Mouse (Mus musculus): Measurements from ENCODE around the gene Il1rap. TPM values are rescaled to one million over a fixed set of nuclear protein-coding genes. Genes with fewer than 3 reads are reported as not detected.

Il1rap gene
- polyA plus RNA-seq, 1 experiment = 1.3 TPM

- Histone ChIP-seq H3K27ac (replicated peaks; ENCODE audit: low read depth, low read length) (no peak overlapping the region), H3K4me1 (ENCODE audit: control insufficient read depth, insufficient read depth, insufficient read length, low read length) (no peaks in the 10 kb centered on the region), H3K4me3 (ENCODE audit: insufficient read depth, low read depth, low read length) (no peak overlapping the region)
These were observed 81.4 kb downstream of the Il1rap start for GRCm38 (mm10) chr16:26662722-26663436.

GRCm38 (mm10) chr16:26666401-26666800, 84.9 kb downstream of the Il1rap start:
- Histone ChIP-seq H3K4me1 (ENCODE audit: control insufficient read depth, insufficient read depth, insufficient read length, low read length) (no peaks in the 10 kb centered on the region), H3K27ac (replicated peaks; ENCODE audit: low read depth, low read length) (no peak overlapping the region), H3K4me3 (ENCODE audit: insufficient read depth, low read depth, low read length) (no peak overlapping the region)

GRCm38 (mm10) chr16:26669081-26669480, 87.6 kb downstream of the Il1rap start:
- no peak overlapping the region for H3K27ac ChIP-seq (replicated peaks; ENCODE audit: low read depth, low read length)
- H3K4me1 ChIP-seq (ENCODE audit: control insufficient read depth, insufficient read depth, insufficient read length, low read length) = no peaks in the 10 kb centered on the region

GRCm38 (mm10) chr16:26680381-26680780, 98.9 kb downstream of the Il1rap start:
- Histone ChIP-seq H3K27ac (replicated peaks; ENCODE audit: low read depth, low read length) (no peak overlapping the region), H3K4me3 (ENCODE audit: insufficient read depth, low read depth, low read length) (no peak overlapping the region), H3K4me1 (ENCODE audit: control insufficient read depth, insufficient read depth, insufficient read length, low read length) (no peaks in the 10 kb centered on the region)

More at GRCm38 (mm10) chr16:26669081-26669480, 87.6 kb downstream of the Il1rap start:
- H3K4me3 ChIP-seq (ENCODE audit: insufficient read depth, low read depth, low read length) = no peak overlapping the region

GRCm38 (mm10) chr16:26689771-26690170, 108.3 kb downstream of the Il1rap start:
- Histone ChIP-seq H3K4me3 (ENCODE audit: insufficient read depth, low read depth, low read length) (no peak overlapping the region), H3K4me1 (ENCODE audit: control insufficient read depth, insufficient read depth, insufficient read length, low read length) (no peaks in the 10 kb centered on the region)

GRCm38 (mm10) chr16:26691294-26691693, 109.8 kb downstream of the Il1rap start:
- H3K4me1 ChIP-seq (ENCODE audit: control insufficient read depth, insufficient read depth, insufficient read length, low read length) = no peaks in the 10 kb centered on the region
- no peak overlapping the region for H3K27ac ChIP-seq (replicated peaks; ENCODE audit: low read depth, low read length)
- H3K4me3 ChIP-seq (ENCODE audit: insufficient read depth, low read depth, low read length) = no peak overlapping the region

More at GRCm38 (mm10) chr16:26689771-26690170, 108.3 kb downstream of the Il1rap start:
- no peak overlapping the region for H3K27ac ChIP-seq (replicated peaks; ENCODE audit: low read depth, low read length)

GRCm38 (mm10) chr16:26698076-26698475, 116.6 kb downstream of the Il1rap start:
- Histone ChIP-seq H3K27ac (replicated peaks; ENCODE audit: low read depth, low read length) (no peak overlapping the region), H3K4me3 (ENCODE audit: insufficient read depth, low read depth, low read length) (no peak overlapping the region), H3K4me1 (ENCODE audit: control insufficient read depth, insufficient read depth, insufficient read length, low read length) (no peaks in the 10 kb centered on the region)

- Histone ChIP-seq H3K4me1 (ENCODE audit: control insufficient read depth, insufficient read depth, insufficient read length, low read length) (no peaks in the 10 kb centered on the region), H3K4me3 (ENCODE audit: insufficient read depth, low read depth, low read length) (no peak overlapping the region), H3K27ac (replicated peaks; ENCODE audit: low read depth, low read length) (no peak overlapping the region)
These were observed 119.1 kb downstream of the Il1rap start for GRCm38 (mm10) chr16:26700440-26701103.

- Histone ChIP-seq H3K27ac (replicated peaks; ENCODE audit: low read depth, low read length) (no peak overlapping the region), H3K4me1 (ENCODE audit: control insufficient read depth, insufficient read depth, insufficient read length, low read length) (no peaks in the 10 kb centered on the region), H3K4me3 (ENCODE audit: insufficient read depth, low read depth, low read length) (no peak overlapping the region)
These were observed 124.3 kb downstream of the Il1rap start for GRCm38 (mm10) chr16:26705658-26706371.

GRCm38 (mm10) chr16:26706503-26706902, 125.0 kb downstream of the Il1rap start:
- Histone ChIP-seq H3K4me3 (ENCODE audit: insufficient read depth, low read depth, low read length) (no peak overlapping the region), H3K4me1 (ENCODE audit: control insufficient read depth, insufficient read depth, insufficient read length, low read length) (no peaks in the 10 kb centered on the region), H3K27ac (replicated peaks; ENCODE audit: low read depth, low read length) (no peak overlapping the region)

GRCm38 (mm10) chr16:26710922-26711321, 129.4 kb downstream of the Il1rap start:
- Histone ChIP-seq H3K4me1 (ENCODE audit: control insufficient read depth, insufficient read depth, insufficient read length, low read length) (no peaks in the 10 kb centered on the region), H3K27ac (replicated peaks; ENCODE audit: low read depth, low read length) (no peak overlapping the region), H3K4me3 (ENCODE audit: insufficient read depth, low read depth, low read length) (no peak overlapping the region)

- no peaks in the 10 kb centered on the region for H3K4me1 ChIP-seq (ENCODE audit: control insufficient read depth, insufficient read depth, insufficient read length, low read length)
- H3K27ac ChIP-seq (replicated peaks; ENCODE audit: low read depth, low read length) = no peak overlapping the region
- no peak overlapping the region for H3K4me3 ChIP-seq (ENCODE audit: insufficient read depth, low read depth, low read length)
These were observed 132.2 kb downstream of the Il1rap start for GRCm38 (mm10) chr16:26713538-26714316.

GRCm38 (mm10) chr16:26722464-26722863, 141.0 kb downstream of the Il1rap start:
- no peaks in the 10 kb centered on the region for H3K4me1 ChIP-seq (ENCODE audit: control insufficient read depth, insufficient read depth, insufficient read length, low read length)
- H3K27ac ChIP-seq (replicated peaks; ENCODE audit: low read depth, low read length) = no peak overlapping the region
- H3K4me3 ChIP-seq (ENCODE audit: insufficient read depth, low read depth, low read length) = no peak overlapping the region

- no peak overlapping the region for H3K27ac ChIP-seq (replicated peaks; ENCODE audit: low read depth, low read length)
- no peak overlapping the region for H3K4me3 ChIP-seq (ENCODE audit: insufficient read depth, low read depth, low read length)
- H3K4me1 ChIP-seq (ENCODE audit: control insufficient read depth, insufficient read depth, insufficient read length, low read length) = no peaks in the 10 kb centered on the region
These were observed 142.6 kb downstream of the Il1rap start for GRCm38 (mm10) chr16:26723952-26724747.
